Mouse (Mus musculus) forebrain, embryonic 10.5 days (tissue): ENCODE results near the gene Ppm1h. TPM values are rescaled to one million over a fixed set of nuclear protein-coding genes. Genes with fewer than 3 reads are reported as not detected.

ENCODE experiments used
- DNase-seq: peaks from one replicate; pipeline ENCODE4 v3.0.0-alpha.2; 2017; ENCODE audit warnings: low spot score; ENCODE audit errors: extremely low spot score
- H3K27ac ChIP-seq: fragments of 300-500 bp; sonication (generic); 2 replicates; pipeline ENCODE4 v1.5.1; 2016; ENCODE audit warnings: mild to moderate bottlenecking
- H3K27me3 ChIP-seq: fragments of 300-500 bp; sonication (generic); 2 replicates; pipeline ENCODE4 v1.6.1; 2016; ENCODE audit warnings: mild to moderate bottlenecking; ENCODE audit not compliant: poor library complexity, severe bottlenecking
- H3K36me3 ChIP-seq: fragments of 300-500 bp; sonication (generic); replicated peaks from 2 replicates; pipeline ENCODE4 v1.6.1; 2016; ENCODE audit warnings: mild to moderate bottlenecking, moderate library complexity
- H3K4me1 ChIP-seq: fragments of 300-500 bp; sonication (generic); 2 replicates; pipeline ENCODE4 v1.6.1; 2016
- H3K4me3 ChIP-seq: fragments of 300-500 bp; sonication (generic); 2 replicates; pipeline ENCODE4 v1.5.1; 2016; ENCODE audit warnings: mild to moderate bottlenecking, moderate library complexity
- H3K9me3 ChIP-seq: fragments of 300-500 bp; sonication (generic); 2 replicates; pipeline ENCODE4 v1.6.1; 2016; ENCODE audit warnings: mild to moderate bottlenecking, moderate library complexity
- WGBS: fragments of 180-500 bp; shearing (Covaris S2); methylation state at CpG from one replicate; pipeline ENCODE4 v1.1.7; 2016; 5-methylcytosine and 5-hydroxymethylcytosine counted together
- polyA plus RNA-seq: library from polyadenylated mRNA; unstranded; fragments of >200 nt; fragmentation: Nextera tagmentation; extraction: Ambion mirVana; gene quantifications from 2 replicates; pipeline ENCODE4 v1.2.1, GENCODE M21; 2016

Ppm1h gene
- polyA plus RNA-seq, 1 experiment from 2014 or later: 2.7 TPM

DNA sequence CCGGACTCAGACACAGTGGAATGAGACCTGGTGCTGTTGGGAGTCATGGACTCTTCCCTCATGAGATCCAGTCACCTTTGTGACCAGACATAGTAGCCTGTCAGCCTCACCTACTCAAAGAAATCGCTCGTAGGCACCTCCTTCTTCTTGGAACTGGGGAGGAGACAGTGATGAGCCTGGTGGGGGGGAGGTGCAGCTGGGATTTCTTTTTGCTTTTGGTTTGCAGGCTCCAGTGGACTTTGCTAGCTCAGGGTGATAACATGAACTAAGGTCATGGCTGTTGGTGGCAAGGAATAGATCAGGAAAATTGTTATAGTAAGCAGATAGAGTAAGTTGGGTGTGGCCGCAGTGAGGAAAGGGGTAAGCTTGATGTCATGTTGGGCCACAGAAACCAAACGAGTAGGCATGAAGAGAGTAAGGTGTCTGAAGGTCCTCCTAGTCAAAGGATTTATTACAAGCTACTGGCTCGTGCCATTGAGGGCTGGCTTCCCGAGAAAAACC, 56.8 kb downstream of the Ppm1h start:
- Histone ChIP-seq H3K27ac (no peak overlapping the region), H3K9me3 (no peaks in the 10 kb centered on the region), H3K4me1 (peaks cover 10% of the 10 kb centered on the region; the same call in 1 of the 2 replicates), H3K36me3 (no peaks in the 10 kb centered on the region), H3K4me3 (no peak overlapping the region), H3K27me3 (no peaks in the 10 kb centered on the region)
- 90% methylated on average over 7 of the region's 7 CpGs for WGBS
- no peak for DNase-seq

- H3K36me3 ChIP-seq: no peaks in the 10 kb centered on the region
- H3K27ac ChIP-seq: no peak overlapping the region
- no peak for DNase-seq
- H3K4me3 ChIP-seq: no peak overlapping the region
- H3K9me3 ChIP-seq: no peaks in the 10 kb centered on the region
- peaks cover 17% of the 10 kb centered on the region for H3K4me1 ChIP-seq
- WGBS: 88% methylated on average over 4 of the region's 4 CpGs
- H3K27me3 ChIP-seq: no peaks in the 10 kb centered on the region
These were observed 58.3 kb downstream of the Ppm1h start for GRCm38 (mm10) chr10:122736835-122737234.

DNA sequence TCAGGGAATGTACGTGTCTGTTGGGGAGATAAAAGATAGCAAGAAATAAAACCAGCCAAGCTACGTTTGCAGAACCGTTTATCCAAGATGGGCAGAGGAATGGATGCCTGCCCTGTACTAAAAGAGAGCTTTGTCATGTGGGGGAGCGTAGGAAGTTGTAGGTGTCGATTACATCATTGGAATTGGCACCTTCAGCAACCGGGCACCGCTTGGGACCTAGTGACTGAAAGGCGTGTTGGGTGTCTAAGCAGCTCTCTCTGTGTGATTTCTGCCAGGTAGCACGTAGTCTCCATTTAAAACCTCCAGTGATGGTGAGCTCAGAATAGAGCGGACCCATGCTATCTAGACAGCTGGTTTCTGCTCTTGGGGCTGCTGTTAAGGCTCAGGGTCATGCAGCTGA, 60.0 kb downstream of the Ppm1h start:
- DNase-seq: no peak
- Histone ChIP-seq H3K9me3 (no peaks in the 10 kb centered on the region), H3K27me3 (no peaks in the 10 kb centered on the region), H3K36me3 (no peaks in the 10 kb centered on the region), H3K4me3 (no peak overlapping the region), H3K27ac (no peak overlapping the region), H3K4me1 (peaks cover 17% of the 10 kb centered on the region)
- WGBS: 91% methylated on average over 10 of the region's 10 CpGs

- 93% methylated on average over 4 of the region's 4 CpGs for WGBS
- no peak for DNase-seq
- no peaks in the 10 kb centered on the region for H3K36me3 ChIP-seq
- H3K27ac ChIP-seq: no peak overlapping the region
- H3K27me3 ChIP-seq: no peaks in the 10 kb centered on the region
- no peaks in the 10 kb centered on the region for H3K9me3 ChIP-seq
- H3K4me3 ChIP-seq: no peak overlapping the region
- peaks cover 17% of the 10 kb centered on the region for H3K4me1 ChIP-seq
These were observed 60.5 kb downstream of the Ppm1h start for GRCm38 (mm10) chr10:122739037-122739436.

- WGBS: 83% methylated on average over 4 of the region's 4 CpGs
- Histone ChIP-seq H3K4me3 (no peak overlapping the region), H3K27me3 (no peaks in the 10 kb centered on the region), H3K27ac (no peak overlapping the region), H3K9me3 (no peaks in the 10 kb centered on the region), H3K36me3 (no peaks in the 10 kb centered on the region), H3K4me1 (peaks cover 17% of the 10 kb centered on the region)
- DNase-seq: no peak
These were observed 61.6 kb downstream of the Ppm1h start for GRCm38 (mm10) chr10:122740117-122740516.

DNA sequence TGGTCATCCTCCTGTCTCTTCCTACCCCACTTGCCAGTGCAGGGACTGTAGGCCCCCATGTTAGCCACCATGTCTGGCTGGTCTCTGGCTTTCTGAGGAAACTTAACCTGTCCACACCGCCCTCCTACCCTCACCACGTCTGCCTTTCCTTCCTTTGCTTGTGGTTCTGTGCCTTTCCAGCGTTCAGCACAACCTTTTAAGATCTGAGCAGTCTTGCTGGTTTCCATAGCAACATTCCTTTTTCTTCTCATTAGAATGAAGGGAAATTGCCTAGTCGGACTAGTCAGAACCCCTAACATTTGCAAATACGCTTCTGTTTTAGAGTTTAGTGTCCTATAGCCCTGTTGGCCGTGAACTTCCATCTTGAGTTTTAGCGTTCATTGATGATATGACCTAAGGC, 62.6 kb downstream of the Ppm1h start:
- no peak overlapping the region for H3K27ac ChIP-seq
- DNase-seq: no peak
- WGBS: 87% methylated on average over 7 of the region's 7 CpGs
- peaks cover 17% of the 10 kb centered on the region for H3K4me1 ChIP-seq
- no peak overlapping the region for H3K4me3 ChIP-seq
- no peaks in the 10 kb centered on the region for H3K27me3 ChIP-seq
- H3K9me3 ChIP-seq: no peaks in the 10 kb centered on the region
- no peaks in the 10 kb centered on the region for H3K36me3 ChIP-seq

- Histone ChIP-seq H3K4me1 (peaks cover 17% of the 10 kb centered on the region), H3K9me3 (no peaks in the 10 kb centered on the region), H3K27me3 (no peaks in the 10 kb centered on the region), H3K36me3 (no peaks in the 10 kb centered on the region), H3K4me3 (no peak overlapping the region), H3K27ac (no peak overlapping the region)
- 77% methylated on average over 2 of the region's 2 CpGs for WGBS
- no peak for DNase-seq
These were observed 63.6 kb downstream of the Ppm1h start for GRCm38 (mm10) chr10:122742136-122742535.

DNA sequence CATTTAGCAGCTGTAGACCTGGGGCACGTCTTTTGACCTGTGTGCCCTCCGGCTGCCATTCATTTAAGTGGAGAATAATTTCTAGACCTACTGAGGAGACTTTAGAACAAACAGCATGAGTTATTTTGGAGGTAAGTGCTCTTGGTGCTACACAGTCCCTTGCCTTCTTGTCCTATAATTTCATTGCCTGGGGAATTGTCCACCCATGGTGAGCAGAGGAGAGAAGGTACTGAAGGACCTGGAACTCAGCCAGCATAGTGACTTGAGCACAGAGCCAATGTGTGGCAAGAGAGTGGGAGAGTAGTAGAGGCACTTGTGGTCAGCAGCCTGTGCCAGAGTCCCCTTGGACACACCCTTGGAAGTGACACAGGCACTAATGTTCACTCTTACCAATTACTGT, 64.8 kb downstream of the Ppm1h start:
- DNase-seq: no peak
- H3K9me3 ChIP-seq: no peaks in the 10 kb centered on the region
- WGBS: 91% methylated on average over 2 of the region's 2 CpGs
- H3K27me3 ChIP-seq: no peaks in the 10 kb centered on the region
- no peak overlapping the region for H3K27ac ChIP-seq
- no peak overlapping the region for H3K4me3 ChIP-seq
- H3K4me1 ChIP-seq: peaks cover 17% of the 10 kb centered on the region
- no peaks in the 10 kb centered on the region for H3K36me3 ChIP-seq

DNA sequence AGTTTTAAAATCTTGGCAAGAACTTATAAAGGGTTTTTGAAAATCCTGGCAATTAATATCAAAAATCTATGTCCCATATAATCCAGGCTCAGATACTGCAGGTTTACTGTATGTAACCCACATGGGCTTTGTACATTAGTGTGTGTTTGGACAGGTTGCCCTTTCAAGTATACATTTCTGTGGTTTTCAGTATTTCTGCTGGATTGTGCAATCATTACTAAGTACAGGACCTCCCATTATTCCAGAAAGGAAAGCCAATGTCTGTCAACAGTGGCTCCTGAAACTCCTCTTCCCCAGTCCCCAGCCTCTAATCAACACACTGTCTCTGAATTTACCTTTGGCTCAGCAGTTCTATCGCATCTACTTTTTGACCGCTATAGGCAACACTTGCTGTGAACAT, 66.4 kb downstream of the Ppm1h start:
- over 99% methylated on average over 2 of the region's 2 CpGs for WGBS

GRCm38 (mm10) chr10:122746211-122746610, 67.6 kb downstream of the Ppm1h start:
- WGBS: 84% methylated on average over 7 of the region's 7 CpGs
- H3K36me3 ChIP-seq: no peaks in the 10 kb centered on the region
- peaks cover 4% of the 10 kb centered on the region for H3K4me1 ChIP-seq
- no peaks in the 10 kb centered on the region; the same call in 1 of the 2 replicates for H3K9me3 ChIP-seq
- no peak overlapping the region for H3K27ac ChIP-seq
- H3K27me3 ChIP-seq: no peaks in the 10 kb centered on the region
- no peak overlapping the region for H3K4me3 ChIP-seq
- DNase-seq: no peak

More for the DNA sequence above, 66.4 kb downstream of the Ppm1h start:
- no peak for DNase-seq
- H3K9me3 ChIP-seq: no peaks in the 10 kb centered on the region
- no peaks in the 10 kb centered on the region for H3K36me3 ChIP-seq
- H3K27me3 ChIP-seq: no peaks in the 10 kb centered on the region
- no peak overlapping the region for H3K27ac ChIP-seq
- peaks cover 9% of the 10 kb centered on the region for H3K4me1 ChIP-seq
- H3K4me3 ChIP-seq: no peak overlapping the region

DNA sequence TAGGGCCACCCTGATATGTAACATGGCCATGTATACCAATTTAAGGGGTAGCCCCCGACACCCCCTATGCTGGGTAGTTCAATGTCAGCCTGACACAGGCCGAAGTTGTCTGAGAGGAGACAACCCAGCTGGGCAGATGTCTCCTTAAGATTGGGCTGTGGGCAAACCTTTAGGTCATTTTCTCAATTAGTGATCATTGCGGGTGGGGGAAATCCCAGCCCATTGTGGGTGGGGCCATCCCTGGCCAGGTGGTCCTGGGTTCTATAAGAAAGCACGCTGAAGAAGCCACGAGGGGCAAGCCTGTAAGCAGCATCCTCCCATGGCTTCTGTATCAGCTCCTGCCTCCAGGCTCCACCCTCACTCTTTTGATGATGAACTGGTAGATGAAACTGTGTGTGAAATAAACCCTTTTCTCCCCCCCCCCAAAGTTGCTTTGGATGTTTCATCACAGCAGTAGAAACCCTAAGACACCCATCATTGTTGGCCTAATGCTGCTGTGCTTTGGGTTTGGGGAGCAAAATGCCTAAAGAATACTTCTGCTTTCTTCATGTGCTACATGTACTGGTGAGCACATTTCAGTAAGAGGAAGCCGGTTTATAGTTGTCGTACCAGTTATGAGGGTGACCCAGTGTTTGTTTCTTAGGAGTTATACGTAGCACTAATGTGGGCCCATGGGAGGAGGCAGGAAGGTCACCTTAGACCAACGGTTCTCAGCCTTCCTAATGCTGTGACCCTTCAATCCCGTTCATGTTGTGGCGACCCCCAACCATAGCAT, 68.8 kb downstream of the Ppm1h start:
- Histone ChIP-seq H3K9me3 (no peaks in the 10 kb centered on the region; the same call in 1 of the 2 replicates), H3K4me3 (no peak overlapping the region), H3K4me1 (no peaks in the 10 kb centered on the region), H3K36me3 (no peaks in the 10 kb centered on the region), H3K27ac (no peak overlapping the region), H3K27me3 (no peaks in the 10 kb centered on the region)
- no peak for DNase-seq
- WGBS: 91% methylated on average over 11 of the region's 11 CpGs

DNA sequence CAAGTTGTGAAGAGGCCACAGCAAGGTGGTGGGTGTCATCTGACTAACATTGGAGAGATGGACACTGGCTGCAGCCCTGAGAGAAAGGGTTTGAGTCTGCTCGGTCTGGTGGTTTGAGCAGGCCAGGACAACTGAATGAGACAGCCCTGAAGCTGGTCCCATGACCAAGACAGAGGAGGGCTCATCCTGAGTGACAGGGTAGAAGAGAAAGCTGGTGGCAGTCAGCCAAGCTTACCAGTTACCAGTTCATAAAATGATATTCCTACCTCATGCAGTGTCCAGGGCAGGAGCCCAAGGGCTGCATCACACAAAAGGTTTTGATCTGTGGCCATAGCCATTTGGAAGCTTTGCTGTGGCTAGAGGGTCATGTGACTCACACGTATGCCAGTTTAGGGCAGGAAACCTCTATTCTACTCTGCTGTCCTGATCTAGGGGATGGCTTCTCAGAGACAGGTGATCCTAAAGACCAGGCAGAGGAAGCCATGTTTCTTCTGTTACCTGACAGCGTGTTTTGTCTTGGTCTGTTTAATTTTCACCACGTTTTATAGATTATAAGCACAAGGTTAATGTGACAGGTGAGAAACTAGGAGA, 69.9 kb downstream of the Ppm1h start:
- no peak for DNase-seq
- 86% methylated on average over 4 of the region's 4 CpGs for WGBS

DNA sequence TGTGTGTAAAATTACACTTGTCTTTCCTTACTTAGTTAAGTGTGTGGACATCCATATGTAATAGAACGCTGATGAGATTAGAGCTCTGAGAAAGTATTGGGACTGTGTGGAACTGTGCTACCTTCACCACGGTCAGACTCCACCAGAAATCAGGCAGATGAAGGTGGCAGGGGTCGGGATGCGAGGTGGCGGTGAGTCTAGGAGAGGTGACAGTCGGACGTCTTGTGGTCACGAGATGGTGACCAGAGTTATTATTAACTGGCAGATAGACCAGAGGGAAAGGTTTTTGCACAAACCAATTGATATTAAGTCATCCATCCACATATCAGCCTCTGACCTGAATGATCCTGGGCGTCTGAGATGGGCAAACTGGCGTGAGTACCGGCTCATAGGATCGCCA, 70.5 kb downstream of the Ppm1h start:
- H3K27me3 ChIP-seq: no peaks in the 10 kb centered on the region
- H3K36me3 ChIP-seq: no peaks in the 10 kb centered on the region
- H3K9me3 ChIP-seq: no peaks in the 10 kb centered on the region; the same call in 1 of the 2 replicates
- 92% methylated on average over 12 of the region's 12 CpGs for WGBS
- no peak overlapping the region for H3K4me3 ChIP-seq
- no peak for DNase-seq
- peaks cover 16% of the 10 kb centered on the region for H3K4me1 ChIP-seq
- H3K27ac ChIP-seq: no peak overlapping the region

More for the DNA sequence above, 69.9 kb downstream of the Ppm1h start:
- H3K27me3 ChIP-seq: no peaks in the 10 kb centered on the region
- H3K4me1 ChIP-seq: peaks cover 9% of the 10 kb centered on the region
- no peak overlapping the region for H3K4me3 ChIP-seq
- H3K9me3 ChIP-seq: no peaks in the 10 kb centered on the region; the same call in 1 of the 2 replicates
- H3K27ac ChIP-seq: no peak overlapping the region
- no peaks in the 10 kb centered on the region for H3K36me3 ChIP-seq
